Mouse (Mus musculus) forebrain, embryonic 14.5 days (tissue): ENCODE data around the gene Fgfr2. TPM values are rescaled to one million over a fixed set of nuclear protein-coding genes. Genes with fewer than 3 reads are reported as not detected.

Experiments used
- ATAC-seq: fragments of 200-750 bp; cut with Nextera tagmentation; 2 replicates; pipeline ENCODE4 v1.8.0; 2017; ENCODE audit warnings: mild to moderate bottlenecking, moderate library complexity
- DNase-seq: peaks from one replicate; pipeline ENCODE4 v3.0.0-alpha.2; 2015; ENCODE audit warnings: low spot score
- H3K27ac ChIP-seq: fragments of 300-500 bp; sonication (generic); 2 replicates; pipeline ENCODE4 v1.5.1; 2014; ENCODE audit warnings: low read depth, mild to moderate bottlenecking, control low read depth, low read length, moderate library complexity
- H3K27me3 ChIP-seq: fragments of 300-500 bp; sonication (generic); replicated peaks from 2 replicates; pipeline ENCODE4 v1.6.1; 2014; ENCODE audit warnings: low read length, control low read depth, mixed read lengths; ENCODE audit not compliant: control insufficient read depth, insufficient read depth
- H3K36me3 ChIP-seq: fragments of 300-500 bp; sonication (generic); 2 replicates; pipeline ENCODE4 v1.6.1; 2014; ENCODE audit warnings: low read length, control low read depth; ENCODE audit not compliant: control insufficient read depth, insufficient read depth
- H3K4me1 ChIP-seq: fragments of 300-500 bp; sonication (generic); 2 replicates; pipeline ENCODE4 v1.6.1; 2014; ENCODE audit warnings: antibody characterized with exemption, low read length, control low read depth; ENCODE audit not compliant: control insufficient read depth, insufficient read depth
- H3K4me2 ChIP-seq: fragments of 300-500 bp; sonication (generic); 2 replicates; pipeline ENCODE4 v1.6.1; 2014; ENCODE audit warnings: mild to moderate bottlenecking, control low read depth, low read length
- H3K4me3 ChIP-seq: fragments of 300-500 bp; sonication (generic); 2 replicates; pipeline ENCODE4 v1.5.1; 2014; ENCODE audit warnings: low read depth, low read length, control low read depth
- H3K9ac ChIP-seq: fragments of 300-500 bp; sonication (generic); 2 replicates; pipeline ENCODE4 v1.6.1; 2014; ENCODE audit warnings: mild to moderate bottlenecking, low read length, control low read depth, moderate library complexity
- H3K9me3 ChIP-seq: fragments of 300-500 bp; sonication (generic); replicated peaks from 2 replicates; pipeline ENCODE4 v1.6.1; 2016; ENCODE audit warnings: low read length, control low read depth, mixed read lengths; ENCODE audit not compliant: control insufficient read depth
- WGBS: fragments of 180-500 bp; shearing (Covaris S2); extraction: QIAGEN DNeasy Blood & Tissue Kit; methylation state at CpG from one replicate; pipeline ENCODE4 v1.1.7; 2014; 5-methylcytosine and 5-hydroxymethylcytosine counted together
- polyA plus RNA-seq: library from polyadenylated mRNA; unstranded; fragments of >200 nt; fragmentation: Nextera tagmentation; extraction: Ambion mirVana; gene quantifications from 2 replicates; pipeline ENCODE4 v1.2.1, GENCODE M21; 2014

The Fgfr2 gene
- polyA plus RNA-seq, 1 experiment from 2014 or later, result 35.9 TPM

DNA sequence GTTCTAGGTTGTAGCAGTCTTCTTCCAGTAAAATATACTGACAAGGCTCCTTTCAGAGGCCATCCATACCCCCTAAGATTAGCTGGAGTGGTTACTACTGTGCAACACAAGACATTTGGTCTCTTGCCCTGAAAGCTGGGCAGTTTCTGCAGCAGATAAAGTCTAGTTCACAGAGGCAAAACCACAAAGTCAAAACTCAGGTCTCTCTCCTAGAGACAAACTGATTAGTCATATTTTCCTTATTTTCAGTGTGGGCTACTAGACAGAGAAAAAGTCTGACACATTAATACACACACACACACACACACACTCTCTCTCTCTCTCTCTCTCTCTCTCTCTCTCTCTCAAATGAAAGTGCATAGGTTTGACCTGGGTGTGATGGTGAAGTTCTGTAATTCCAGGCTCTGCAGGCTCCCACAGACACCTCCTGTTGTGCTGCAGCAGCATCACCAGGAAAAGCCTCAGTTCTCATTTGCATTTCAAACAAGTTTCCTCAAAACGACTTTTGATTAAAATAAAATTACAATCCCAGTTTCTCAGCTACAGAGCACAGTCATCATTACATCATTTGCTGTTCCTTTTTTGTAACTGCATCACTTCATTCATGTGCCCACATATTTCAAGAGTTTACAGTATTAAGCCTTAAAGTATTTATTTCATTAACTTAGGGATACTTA, 298.7 kb downstream of the Fgfr2 start:
- 5% methylated on average over 1 of the region's 1 CpGs for WGBS

DNA sequence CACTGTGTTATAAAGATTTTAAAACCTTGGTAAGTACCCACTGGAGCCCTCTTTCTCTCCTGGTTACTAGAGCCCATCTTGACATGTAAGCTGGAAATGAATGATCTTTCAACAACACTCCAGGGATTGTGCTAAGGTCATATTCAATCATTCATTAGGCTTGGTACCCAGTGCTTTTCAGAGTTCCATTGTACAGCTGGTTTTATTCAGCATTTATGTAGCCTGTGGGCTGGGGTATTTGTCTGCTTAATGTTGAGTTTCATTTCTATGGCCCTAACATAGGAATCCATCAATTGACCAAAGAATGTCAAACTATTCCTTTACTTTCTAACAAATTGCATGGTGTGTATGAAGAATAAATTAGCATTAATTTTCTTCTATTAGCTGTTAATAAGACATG, 299.3 kb downstream of the Fgfr2 start:
- Histone ChIP-seq H3K4me3 (no peak overlapping the region), H3K4me1 (peaks cover 7% of the 10 kb centered on the region; the same call in 1 of the 2 replicates), H3K36me3 (peaks cover 36% of the 10 kb centered on the region), H3K27me3 (no peaks in the 10 kb centered on the region), H3K9me3 (no peaks in the 10 kb centered on the region), H3K4me2 (no peak overlapping the region), H3K9ac (no peak overlapping the region), H3K27ac (0 out of 2 replicates have a peak overlapping the region, but pooled peaks have one; percentile 39)
- DNase-seq (no peak), ATAC-seq (peak; percentile 65; the same call in 1 of the 2 replicates)

More for the DNA sequence above, 298.7 kb downstream of the Fgfr2 start:
- Histone ChIP-seq H3K4me1 (peaks cover 7% of the 10 kb centered on the region; the same call in 1 of the 2 replicates), H3K4me2 (no peak overlapping the region), H3K36me3 (peaks cover 39% of the 10 kb centered on the region), H3K9me3 (no peaks in the 10 kb centered on the region), H3K4me3 (no peak overlapping the region), H3K27ac (peak overlapping the region; percentile 39; the same call in 1 of the 2 replicates), H3K9ac (no peak overlapping the region), H3K27me3 (no peaks in the 10 kb centered on the region)
- DNase-seq, result no peak
- no peak for ATAC-seq

DNA sequence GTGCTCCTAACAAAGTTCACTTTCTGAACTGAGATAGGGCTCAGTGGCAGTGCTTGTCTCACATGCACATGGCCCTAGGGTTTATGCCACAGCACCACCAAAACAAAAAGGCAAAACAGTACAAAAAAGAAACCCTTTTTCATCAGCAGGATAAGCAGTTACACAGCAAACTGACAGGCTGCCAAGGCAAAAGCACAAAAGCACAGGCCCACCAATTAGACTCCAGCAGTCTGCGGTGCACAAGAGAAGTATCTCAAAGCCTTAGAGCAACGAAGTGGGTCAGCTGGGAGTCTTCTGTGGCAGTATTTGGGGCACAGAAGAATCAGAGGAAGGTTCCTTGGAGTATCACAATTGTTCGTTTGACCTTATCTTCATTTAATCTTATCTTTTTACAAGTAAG, 302.5 kb downstream of the Fgfr2 start:
- H3K4me3 ChIP-seq, result no peak overlapping the region
- no peak overlapping the region for H3K4me2 ChIP-seq
- no peaks in the 10 kb centered on the region for H3K27me3 ChIP-seq
- no peaks in the 10 kb centered on the region for H3K9me3 ChIP-seq
- no peak overlapping the region for H3K9ac ChIP-seq
- peaks cover 9% of the 10 kb centered on the region; the same call in 1 of the 2 replicates for H3K36me3 ChIP-seq
- WGBS, result 26% methylated on average over 3 of the region's 3 CpGs
- ATAC-seq (peak; percentile 47; the same call in 1 of the 2 replicates), DNase-seq (peak; percentile 73)
- H3K27ac ChIP-seq, result 0 out of 2 replicates have a peak overlapping the region, but pooled peaks have one; percentile 6
- H3K4me1 ChIP-seq, result peaks cover 10% of the 10 kb centered on the region; the same call in 1 of the 2 replicates

DNA sequence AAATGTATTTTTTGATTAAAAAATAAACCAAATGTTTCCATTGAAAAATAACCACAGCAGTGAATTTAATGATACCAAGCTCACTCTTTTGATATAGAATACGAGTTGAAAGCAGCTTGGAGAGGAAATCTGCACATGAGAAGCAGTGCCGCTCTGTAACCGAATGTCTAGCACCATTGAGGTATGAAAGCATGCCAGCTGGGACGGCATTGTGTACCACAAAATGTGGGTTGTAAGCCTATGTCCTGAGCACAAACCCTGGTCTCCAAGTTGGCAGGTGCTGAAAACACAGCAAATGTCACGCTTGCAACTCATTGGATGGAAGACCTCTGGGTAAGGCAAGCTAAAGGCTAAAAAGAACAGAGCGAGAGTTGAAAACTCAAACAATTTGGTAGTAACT, 306.1 kb downstream of the Fgfr2 start:
- WGBS, result 30% methylated on average over 6 of the region's 6 CpGs
- ATAC-seq (0 out of 2 replicates have a peak, but pooled peaks have one; percentile 26), DNase-seq (peak; percentile 83)

DNA sequence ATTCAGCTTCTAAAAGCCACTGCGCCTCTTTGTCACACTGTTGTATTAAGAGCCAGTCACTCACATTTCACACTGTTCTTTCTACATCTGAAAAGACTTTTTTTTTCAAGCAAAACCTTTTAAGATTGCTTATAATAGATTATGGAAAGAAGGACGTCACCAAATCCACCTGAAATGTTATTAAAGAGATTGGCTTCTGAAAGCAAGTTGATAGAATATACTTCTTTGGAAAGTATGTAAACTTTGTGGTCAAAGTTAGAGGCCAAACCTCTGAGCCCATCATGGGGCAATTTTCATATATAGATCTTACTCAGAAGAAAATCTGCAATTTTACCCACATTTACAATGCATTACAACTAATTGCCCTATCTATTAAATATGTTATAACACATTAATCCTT, 306.6 kb downstream of the Fgfr2 start:
- ATAC-seq (no peak), DNase-seq (no peak)
- no peak overlapping the region for H3K9ac ChIP-seq
- H3K36me3 ChIP-seq, result 0 out of 2 replicates have a peak, but pooled peaks cover 5% of the 10 kb centered on the region
- no peak overlapping the region for H3K27ac ChIP-seq
- H3K4me3 ChIP-seq, result no peak overlapping the region
- no peaks in the 10 kb centered on the region for H3K9me3 ChIP-seq
- peaks cover 15% of the 10 kb centered on the region for H3K4me1 ChIP-seq
- H3K4me2 ChIP-seq, result no peak overlapping the region
- no peaks in the 10 kb centered on the region for H3K27me3 ChIP-seq
- WGBS, result 34% methylated on average over 2 of the region's 2 CpGs

More for the DNA sequence above, 306.1 kb downstream of the Fgfr2 start:
- peaks cover 10% of the 10 kb centered on the region for H3K4me1 ChIP-seq
- no peak overlapping the region for H3K4me3 ChIP-seq
- no peak overlapping the region for H3K9ac ChIP-seq
- no peaks in the 10 kb centered on the region for H3K27me3 ChIP-seq
- no peaks in the 10 kb centered on the region for H3K9me3 ChIP-seq
- 0 out of 2 replicates have a peak, but pooled peaks cover 5% of the 10 kb centered on the region for H3K36me3 ChIP-seq
- H3K4me2 ChIP-seq, result no peak overlapping the region
- no peak overlapping the region for H3K27ac ChIP-seq

DNA sequence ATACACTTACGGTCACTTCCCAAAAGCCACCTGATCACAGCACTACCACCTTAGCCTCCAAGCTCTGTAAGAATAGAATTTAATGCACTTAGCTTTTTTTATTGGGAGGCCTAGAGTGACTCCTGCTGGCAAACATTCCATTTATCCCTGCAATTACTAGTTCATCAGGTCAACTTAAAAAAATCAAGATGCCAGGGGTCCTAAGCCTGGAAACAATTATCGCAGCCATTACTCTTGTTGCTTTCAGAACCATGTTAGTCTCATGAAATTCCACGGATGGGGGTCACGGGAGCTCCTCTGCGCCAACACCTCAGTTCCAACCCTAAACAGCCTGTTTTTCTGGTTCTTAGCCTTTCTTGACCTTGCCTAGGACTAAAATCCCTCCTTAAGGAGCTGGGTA, 308.1 kb downstream of the Fgfr2 start:
- Histone ChIP-seq H3K9me3 (no peaks in the 10 kb centered on the region), H3K36me3 (no peaks in the 10 kb centered on the region), H3K4me3 (no peak overlapping the region), H3K4me2 (peak overlapping the region; percentile 78; the same call in 1 of the 2 replicates), H3K4me1 (peaks cover 18% of the 10 kb centered on the region), H3K27ac (no peak overlapping the region), H3K9ac (no peak overlapping the region), H3K27me3 (no peaks in the 10 kb centered on the region)
- DNase-seq (no peak), ATAC-seq (no peak)
- WGBS, result 75% methylated on average over 5 of the region's 5 CpGs

DNA sequence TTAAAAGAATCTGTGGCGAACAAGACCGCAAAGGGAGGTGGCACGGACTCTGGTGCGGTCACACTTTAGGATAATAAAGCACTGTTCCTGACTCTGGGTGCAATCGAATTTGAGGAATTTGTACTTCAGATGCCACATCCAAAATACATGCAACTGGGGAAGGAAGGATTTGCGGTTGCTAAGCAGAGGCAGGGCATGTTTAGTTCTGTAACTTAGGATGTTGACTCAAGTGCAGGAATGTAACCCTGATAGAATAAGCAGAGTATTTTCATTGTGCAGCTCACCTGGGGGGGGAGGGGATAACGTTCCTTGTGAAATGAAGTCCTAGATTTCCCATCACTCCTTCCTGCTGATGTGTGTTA, 309.1 kb downstream of the Fgfr2 start:
- H3K4me2 ChIP-seq, result peak overlapping the region; percentile 78
- ATAC-seq (no peak), DNase-seq (no peak)
- H3K4me1 ChIP-seq, result peaks cover 28% of the 10 kb centered on the region
- H3K36me3 ChIP-seq, result no peaks in the 10 kb centered on the region
- no peaks in the 10 kb centered on the region for H3K27me3 ChIP-seq
- peak overlapping the region; percentile 90 for H3K27ac ChIP-seq
- H3K4me3 ChIP-seq, result peak overlapping the region; percentile 75
- under 1% methylated on average over 7 of the region's 7 CpGs for WGBS
- no peaks in the 10 kb centered on the region for H3K9me3 ChIP-seq
- peak overlapping the region; percentile 89 for H3K9ac ChIP-seq

DNA sequence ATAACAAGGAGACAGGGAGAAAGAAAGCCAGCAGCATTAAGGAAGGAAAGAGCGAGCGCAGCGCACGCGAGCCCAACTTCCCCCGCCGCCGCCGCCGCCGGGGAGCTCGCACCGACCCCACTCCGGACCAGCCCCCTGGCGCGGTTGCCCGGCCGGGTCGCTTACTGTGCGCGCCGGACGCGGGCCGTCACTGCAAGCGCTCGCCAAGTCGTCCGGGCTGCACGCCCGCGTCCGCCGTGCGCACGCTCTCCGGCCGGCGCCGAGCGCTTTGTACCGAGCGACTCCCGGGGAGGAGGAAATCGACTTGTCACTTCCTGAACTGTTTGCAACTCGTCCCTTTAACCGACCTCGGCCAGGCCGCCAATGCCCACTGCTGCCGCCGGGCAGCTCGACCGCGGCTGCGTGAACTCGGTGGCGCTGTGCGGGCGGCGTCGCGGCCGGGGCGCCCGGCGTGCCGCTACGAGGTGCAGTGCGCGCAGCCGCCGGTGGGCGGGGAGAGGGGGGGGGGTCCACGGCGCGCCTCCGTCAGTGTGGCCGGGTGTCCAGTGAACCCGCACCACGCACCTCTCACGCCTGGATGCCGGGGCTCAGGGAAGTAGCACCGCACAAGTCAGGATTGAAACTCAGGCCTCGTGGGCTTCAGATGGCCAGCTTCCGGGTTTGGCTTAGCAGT, 309.6 kb downstream of the Fgfr2 start, which contains the start of gene Fam53b:
Gene Fam53b, minus strand, starts transcription at position 471 of the 673 bp plus-strand sequence.
- peaks cover 33% of the 10 kb centered on the region for H3K4me1 ChIP-seq

More for the DNA sequence above, 309.6 kb downstream of the Fgfr2 start, which contains the start of gene Fam53b:
- peak within 1 kb of the TSS; percentile 89 for H3K9ac ChIP-seq
- ATAC-seq (peak; percentile 54), DNase-seq (peak; percentile 69)
- H3K27ac ChIP-seq, result peak within 1 kb of the TSS; percentile 90
- peak within 1 kb of the TSS; percentile 78 for H3K4me2 ChIP-seq
- under 1% methylated on average over 79 of the region's 85 CpGs for WGBS
- peak within 1 kb of the TSS; percentile 75 for H3K4me3 ChIP-seq
- no peaks in the 10 kb centered on the region for H3K9me3 ChIP-seq
- no peaks in the 10 kb centered on the region for H3K27me3 ChIP-seq
- no peaks in the 10 kb centered on the region for H3K36me3 ChIP-seq
